Mouse (Mus musculus) kidney, embryonic 14.5 days (tissue): Measurements from ENCODE around the gene Man1a. TPM values are rescaled to one million over a fixed set of nuclear protein-coding genes. Genes with fewer than 3 reads are reported as not detected.
A peak's percentile ranks its signal among the peaks of the same experiment; 100 is the strongest.

Experiments used
- ATAC-seq: fragments of 200-750 bp; cut with Nextera tagmentation; 2 replicates; pipeline ENCODE4 v1.8.0; 2017; ENCODE audit warnings: moderate number of reproducible peaks, mild to moderate bottlenecking, moderate TSS enrichment, moderate library complexity; ENCODE audit not compliant: low FRiP score, low TSS enrichment
- H3K27ac ChIP-seq: fragments of 300-500 bp; sonication (generic); 2 replicates; pipeline ENCODE4 v1.5.1; 2014; ENCODE audit warnings: low read depth, mild to moderate bottlenecking, low read length, moderate library complexity, mixed read lengths
- H3K27me3 ChIP-seq: fragments of 300-500 bp; sonication (generic); 2 replicates; pipeline ENCODE4 v1.6.1; 2014; ENCODE audit warnings: mild to moderate bottlenecking, low read length; ENCODE audit not compliant: control insufficient read depth, insufficient read depth
- H3K36me3 ChIP-seq: fragments of 300-500 bp; sonication (generic); 2 replicates; pipeline ENCODE4 v1.6.1; 2014; ENCODE audit warnings: low read length, mixed read lengths; ENCODE audit not compliant: control insufficient read depth, insufficient read depth
- H3K4me1 ChIP-seq: fragments of 300-500 bp; sonication (generic); 2 replicates; pipeline ENCODE4 v1.6.1; 2014; ENCODE audit warnings: low read length, mixed read lengths; ENCODE audit not compliant: control insufficient read depth, insufficient read depth
- H3K4me2 ChIP-seq: fragments of 300-500 bp; sonication (generic); replicated peaks from 2 replicates; pipeline ENCODE4 v1.6.1; 2014; ENCODE audit warnings: low read depth, mild to moderate bottlenecking, low read length
- H3K4me3 ChIP-seq: fragments of 300-500 bp; sonication (generic); 2 replicates; pipeline ENCODE4 v1.5.1; 2014; ENCODE audit warnings: mild to moderate bottlenecking, low read length
- H3K9ac ChIP-seq: fragments of 300-500 bp; sonication (generic); 2 replicates; pipeline ENCODE4 v1.6.1; 2014; ENCODE audit warnings: low read depth, mild to moderate bottlenecking, low read length, moderate library complexity
- H3K9me3 ChIP-seq: fragments of 300-500 bp; sonication (generic); 2 replicates; pipeline ENCODE4 v1.6.1; 2016; ENCODE audit warnings: low read length; ENCODE audit not compliant: control insufficient read depth
- WGBS: fragments of 180-500 bp; shearing (Covaris S2); extraction: QIAGEN DNeasy Blood & Tissue Kit; methylation state at CpG from one replicate; pipeline ENCODE4 v1.1.7; 2014; 5-methylcytosine and 5-hydroxymethylcytosine counted together
- polyA plus RNA-seq: library from polyadenylated mRNA; unstranded; fragments of >200 nt; fragmentation: Nextera tagmentation; extraction: Ambion mirVana; gene quantifications from 2 replicates; pipeline ENCODE4 v1.2.1, GENCODE M21; 2014

The Man1a gene
- polyA plus RNA-seq, 1 experiment from 2014 or later = 13.9 TPM

DNA sequence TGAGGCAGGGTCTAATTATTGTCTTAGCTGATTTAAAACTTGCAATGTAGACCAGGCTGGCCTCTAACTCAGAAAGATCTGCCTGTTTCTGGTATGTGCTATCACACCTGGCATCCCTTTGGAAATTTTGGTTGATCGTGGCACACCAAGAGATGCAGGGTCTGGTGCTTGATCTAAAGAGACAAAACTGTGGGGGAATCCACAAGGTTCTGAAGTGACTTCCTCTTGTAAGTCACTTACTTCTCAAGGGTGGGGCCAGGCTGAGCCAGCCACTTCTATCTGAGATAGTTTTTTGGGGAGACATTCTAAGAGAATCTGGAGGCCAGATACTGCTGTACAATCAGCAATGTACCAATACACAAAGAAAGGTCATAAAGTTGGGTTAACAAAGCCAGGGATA is 40.8 kb downstream of the Man1a start:
- no peak overlapping the region for H3K9ac ChIP-seq
- H3K27me3 ChIP-seq = no peaks in the 10 kb centered on the region
- no peak overlapping the region for H3K4me2 ChIP-seq
- no peak overlapping the region for H3K4me3 ChIP-seq
- H3K4me1 ChIP-seq = no peaks in the 10 kb centered on the region
- no peaks in the 10 kb centered on the region for H3K9me3 ChIP-seq
- H3K27ac ChIP-seq = no peak overlapping the region
- WGBS = 90% methylated on average over 1 of the region's 1 CpGs
- ATAC-seq = no peak
- no peaks in the 10 kb centered on the region for H3K36me3 ChIP-seq

DNA sequence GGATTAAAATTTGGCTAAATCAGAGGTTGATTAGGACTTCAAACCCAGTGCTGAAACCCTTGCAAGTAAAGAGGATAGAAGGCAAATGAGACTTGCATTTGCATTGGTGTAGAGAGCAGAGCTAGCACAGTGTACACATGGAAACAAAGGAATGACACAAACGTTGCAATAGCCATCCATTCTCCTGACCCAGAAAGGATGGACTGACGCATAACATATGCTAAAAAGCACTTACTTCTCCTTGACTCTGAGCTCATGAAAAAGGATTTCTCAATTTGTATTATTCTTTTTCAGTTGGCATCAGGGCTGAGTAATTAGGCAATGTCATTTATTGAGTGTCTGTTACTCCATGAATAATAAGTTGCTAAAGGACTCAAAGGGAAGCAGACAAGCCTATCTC is 41.6 kb downstream of the Man1a start:
- 0 out of 2 replicates have a peak, but pooled peaks cover 2% of the 10 kb centered on the region for H3K36me3 ChIP-seq
- no peaks in the 10 kb centered on the region for H3K9me3 ChIP-seq
- no peak overlapping the region for H3K4me2 ChIP-seq
- 78% methylated on average over 2 of the region's 2 CpGs for WGBS
- no peak overlapping the region for H3K27ac ChIP-seq
- no peaks in the 10 kb centered on the region for H3K27me3 ChIP-seq
- ATAC-seq = no peak
- H3K4me1 ChIP-seq = no peaks in the 10 kb centered on the region
- no peak overlapping the region for H3K9ac ChIP-seq
- no peak overlapping the region for H3K4me3 ChIP-seq

- no peak for ATAC-seq
- 90% methylated on average over 9 of the region's 9 CpGs for WGBS
Measured at GRCm38 (mm10) chr10:54032316-54033092, 43.9 kb downstream of the Man1a start.

DNA sequence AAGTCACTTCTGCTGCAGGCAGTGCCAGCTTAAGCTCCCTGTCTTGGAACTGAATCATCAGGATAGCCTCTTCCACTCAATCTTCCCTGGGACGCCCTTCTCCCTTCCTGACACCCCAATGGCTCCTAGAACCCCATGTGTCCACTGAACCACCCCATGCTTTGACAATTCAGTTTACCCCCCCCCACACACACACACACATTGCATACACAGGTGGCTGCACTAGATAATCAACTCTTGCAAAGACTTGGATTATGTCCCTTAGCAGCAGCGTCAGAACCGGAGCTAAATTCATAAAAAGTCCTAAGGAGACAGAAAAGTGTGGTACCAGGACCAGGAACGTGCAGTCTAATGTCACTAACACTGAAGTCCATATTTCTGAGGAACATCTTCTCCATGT is 47.5 kb downstream of the Man1a start:
- 97% methylated on average over 4 of the region's 4 CpGs for WGBS
- Histone ChIP-seq H3K27me3 (no peaks in the 10 kb centered on the region), H3K27ac (no peak overlapping the region), H3K4me1 (no peaks in the 10 kb centered on the region), H3K36me3 (peaks cover 2% of the 10 kb centered on the region; the same call in 1 of the 2 replicates), H3K9ac (no peak overlapping the region), H3K4me2 (no peak overlapping the region), H3K4me3 (no peak overlapping the region), H3K9me3 (no peaks in the 10 kb centered on the region)
- ATAC-seq = no peak

More at GRCm38 (mm10) chr10:54032316-54033092, 43.9 kb downstream of the Man1a start:
- H3K4me1 ChIP-seq = no peaks in the 10 kb centered on the region
- H3K4me3 ChIP-seq = no peak overlapping the region
- H3K9ac ChIP-seq = no peak overlapping the region
- H3K9me3 ChIP-seq = no peaks in the 10 kb centered on the region
- H3K27ac ChIP-seq = no peak overlapping the region
- H3K4me2 ChIP-seq = no peak overlapping the region
- no peaks in the 10 kb centered on the region for H3K27me3 ChIP-seq
- 0 out of 2 replicates have a peak, but pooled peaks cover 2% of the 10 kb centered on the region for H3K36me3 ChIP-seq

DNA sequence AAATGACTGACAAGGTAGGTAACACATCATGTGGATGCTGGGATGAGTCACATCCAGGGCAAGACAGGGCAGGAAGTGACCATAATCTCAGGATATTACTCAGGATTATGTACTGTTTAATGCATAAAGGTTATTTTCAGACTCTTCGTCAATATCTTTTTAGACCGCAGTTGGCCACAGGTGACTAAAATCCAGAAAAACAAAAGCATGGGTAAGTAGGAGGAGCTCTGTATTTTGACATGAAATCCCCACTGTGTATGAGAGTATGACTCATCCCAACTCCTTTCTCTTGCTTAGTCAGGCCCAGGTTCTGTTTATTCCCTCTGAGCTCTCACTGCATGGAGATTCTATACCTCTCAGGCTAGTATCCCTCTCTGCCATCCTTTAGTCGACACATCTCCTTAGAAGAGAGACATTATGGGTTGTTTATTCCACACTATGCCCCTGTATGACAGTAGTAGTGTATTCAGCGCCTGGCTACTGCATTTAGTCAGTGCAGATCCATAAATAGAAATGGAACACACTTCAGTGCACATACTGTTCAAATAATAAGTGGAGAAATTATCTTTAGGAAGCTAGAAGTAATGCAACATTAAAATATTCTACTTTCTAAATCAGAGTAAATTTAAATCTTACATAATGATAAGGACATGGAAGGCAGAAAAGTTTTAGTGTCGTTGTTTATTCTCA is 49.5 kb downstream of the Man1a start:
- ATAC-seq = no peak
- no peak overlapping the region for H3K9ac ChIP-seq
- no peaks in the 10 kb centered on the region for H3K4me1 ChIP-seq
- H3K4me3 ChIP-seq = no peak overlapping the region
- no peaks in the 10 kb centered on the region for H3K27me3 ChIP-seq
- H3K9me3 ChIP-seq = no peaks in the 10 kb centered on the region
- WGBS = 88% methylated on average over 5 of the region's 5 CpGs
- no peak overlapping the region for H3K4me2 ChIP-seq
- peaks cover 2% of the 10 kb centered on the region; the same call in 1 of the 2 replicates for H3K36me3 ChIP-seq
- no peak overlapping the region for H3K27ac ChIP-seq

DNA sequence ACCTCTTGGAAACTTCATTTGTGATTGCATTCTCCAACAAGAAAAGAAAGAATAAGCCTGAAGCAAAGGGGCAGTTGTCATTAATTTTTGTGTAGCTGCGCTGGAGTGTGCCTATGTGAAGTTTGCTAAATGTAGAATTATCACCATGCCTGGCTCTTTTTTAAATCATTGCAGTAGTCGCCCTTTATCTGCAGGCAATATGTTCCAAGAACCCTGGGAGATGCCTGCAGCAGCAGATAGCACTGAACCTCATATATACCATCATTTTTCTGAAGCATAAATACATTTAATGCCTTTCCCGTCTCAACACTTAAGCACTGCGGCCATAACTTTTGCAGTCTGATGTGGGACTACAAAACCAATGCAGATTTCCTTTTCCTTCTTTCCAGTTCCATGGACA is 50.3 kb downstream of the Man1a start:
- Histone ChIP-seq H3K27ac (no peak overlapping the region), H3K27me3 (no peaks in the 10 kb centered on the region), H3K4me3 (no peak overlapping the region), H3K36me3 (peaks cover 2% of the 10 kb centered on the region; the same call in 1 of the 2 replicates), H3K9me3 (no peaks in the 10 kb centered on the region), H3K4me2 (no peak overlapping the region), H3K4me1 (no peaks in the 10 kb centered on the region), H3K9ac (no peak overlapping the region)
- no peak for ATAC-seq
- 88% methylated on average over 4 of the region's 4 CpGs for WGBS

DNA sequence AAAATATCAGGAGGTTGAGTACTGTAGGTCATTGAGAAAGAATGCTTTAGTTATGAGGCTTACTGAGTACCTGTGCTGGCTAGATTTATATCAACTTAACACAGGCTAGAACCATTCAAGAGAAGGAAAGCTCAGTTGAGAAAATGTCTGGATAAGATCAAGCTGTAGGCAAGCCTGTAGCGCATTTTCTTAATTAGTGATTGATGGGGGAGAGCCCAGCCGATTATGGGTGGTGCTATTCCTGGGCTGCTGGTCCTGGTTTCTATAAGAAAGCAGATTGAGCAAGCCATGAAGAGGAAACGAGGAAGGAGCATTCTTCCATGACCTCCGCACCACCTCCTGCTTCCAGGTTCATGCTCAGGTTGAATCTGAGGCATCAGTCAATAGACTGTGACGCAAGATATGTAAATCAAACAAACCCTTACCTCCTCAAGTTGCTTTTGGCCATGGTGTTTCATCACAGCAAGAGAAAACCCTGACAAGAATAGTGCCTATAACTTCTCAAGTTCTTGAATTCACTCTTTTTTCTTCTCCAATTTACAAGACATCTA is 58.4 kb downstream of the Man1a start:
- ATAC-seq = peak; percentile 73
- Histone ChIP-seq H3K4me1 (no peaks in the 10 kb centered on the region), H3K4me2 (no peak overlapping the region)

GRCm38 (mm10) chr10:54014116-54014758 is 62.2 kb downstream of the Man1a start:
- Histone ChIP-seq H3K27me3 (no peaks in the 10 kb centered on the region), H3K4me2 (no peak overlapping the region), H3K4me1 (no peaks in the 10 kb centered on the region), H3K27ac (no peak overlapping the region), H3K9ac (no peak overlapping the region), H3K4me3 (no peak overlapping the region), H3K36me3 (no peaks in the 10 kb centered on the region), H3K9me3 (no peaks in the 10 kb centered on the region)
- ATAC-seq = no peak
- WGBS = 85% methylated on average over 15 of the region's 15 CpGs

More for the DNA sequence above, 58.4 kb downstream of the Man1a start:
- Histone ChIP-seq H3K9me3 (no peaks in the 10 kb centered on the region), H3K36me3 (no peaks in the 10 kb centered on the region), H3K9ac (no peak overlapping the region), H3K4me3 (no peak overlapping the region), H3K27ac (no peak overlapping the region), H3K27me3 (no peaks in the 10 kb centered on the region)
- WGBS = 60% methylated on average over 5 of the region's 5 CpGs
